Mouse (Mus musculus) embryonic facial prominence, embryonic 12.5 days (tissue): ENCODE measurements around the gene Dcpp3. TPM values are rescaled to one million over a fixed set of nuclear protein-coding genes. Genes with fewer than 3 reads are reported as not detected.
"Not testable (repeated sequence)": the region's sequence is repeated elsewhere in the genome, so short reads cannot be mapped to it uniquely, and the experiment has no call there.

ENCODE experiments used
- ATAC-seq: fragments of 200-750 bp; cut with Nextera tagmentation; 2 replicates; pipeline ENCODE4 v1.8.0; 2017; ENCODE audit not compliant: insufficient number of reproducible peaks, insufficient read depth, low FRiP score, low TSS enrichment
- H3K27ac ChIP-seq: fragments of 300-500 bp; sonication (generic); 2 replicates; pipeline ENCODE4 v1.5.1; 2016; ENCODE audit warnings: mild to moderate bottlenecking
- H3K27me3 ChIP-seq: fragments of 300-500 bp; sonication (generic); 2 replicates; pipeline ENCODE4 v1.6.1; 2016; ENCODE audit warnings: mild to moderate bottlenecking, moderate library complexity
- H3K36me3 ChIP-seq: fragments of 300-500 bp; sonication (generic); 2 replicates; pipeline ENCODE4 v1.6.1; 2016; ENCODE audit warnings: mild to moderate bottlenecking
- H3K4me1 ChIP-seq: fragments of 300-500 bp; sonication (generic); 2 replicates; pipeline ENCODE4 v1.6.1; 2016
- H3K4me2 ChIP-seq: fragments of 300-500 bp; sonication (generic); replicated peaks from 2 replicates; pipeline ENCODE4 v1.6.1; 2016; ENCODE audit warnings: mild to moderate bottlenecking, moderate library complexity
- H3K4me3 ChIP-seq: fragments of 300-500 bp; sonication (generic); 2 replicates; pipeline ENCODE4 v1.5.1; 2016; ENCODE audit warnings: mild to moderate bottlenecking
- H3K9ac ChIP-seq: fragments of 300-500 bp; sonication (generic); 2 replicates; pipeline ENCODE4 v1.6.1; 2016; ENCODE audit warnings: mild to moderate bottlenecking, moderate library complexity
- H3K9me3 ChIP-seq: fragments of 300-500 bp; sonication (generic); 2 replicates; pipeline ENCODE4 v1.6.1; 2016; ENCODE audit warnings: mild to moderate bottlenecking, moderate library complexity
- WGBS: fragments of 180-500 bp; shearing (Covaris S2); methylation state at CpG from one replicate; pipeline ENCODE4 v1.1.7; 2016; 5-methylcytosine and 5-hydroxymethylcytosine counted together
- polyA plus RNA-seq: library from polyadenylated mRNA; unstranded; fragments of >200 nt; fragmentation: Nextera tagmentation; extraction: Ambion mirVana; gene quantifications from 2 replicates; pipeline ENCODE4 v1.2.1, GENCODE M21; 2016

Dcpp3 gene
- polyA plus RNA-seq, 1 experiment from 2014 or later: not detected

DNA sequence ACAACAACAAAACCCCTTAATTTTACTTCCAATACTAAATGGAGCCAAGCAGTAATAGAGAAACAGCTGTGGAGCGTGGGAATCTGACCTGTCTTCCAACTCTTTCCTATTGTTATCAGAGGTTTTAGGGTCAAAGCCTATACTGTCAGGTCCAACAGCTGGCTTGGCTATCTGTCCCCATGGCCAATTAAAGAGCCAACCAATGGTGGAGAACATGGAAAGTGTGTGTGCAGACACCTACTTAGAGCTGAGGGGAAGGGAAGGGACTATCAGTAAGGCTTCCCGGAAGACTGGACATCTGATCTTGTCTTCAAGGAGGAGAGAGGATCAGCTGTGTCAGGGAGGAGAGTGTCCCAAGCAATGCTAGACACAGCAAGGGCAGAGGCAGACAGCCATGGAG, 31.8 kb downstream of the Dcpp3 start:
- no peak for ATAC-seq
- Histone ChIP-seq H3K27ac (no peak overlapping the region), H3K4me1 (no peaks in the 10 kb centered on the region), H3K27me3 (no peaks in the 10 kb centered on the region), H3K36me3 (no peaks in the 10 kb centered on the region), H3K9ac (no peak overlapping the region), H3K4me3 (no peak overlapping the region), H3K4me2 (no peak overlapping the region), H3K9me3 (no peaks in the 10 kb centered on the region)
- 78% methylated on average over 2 of the region's 2 CpGs for WGBS

GRCm38 (mm10) chr17:23950828-23951227, 33.6 kb downstream of the Dcpp3 start:
- WGBS: 74% methylated on average over 4 of the region's 4 CpGs
- not testable (repeated sequence) for H3K36me3 ChIP-seq, H3K4me3 ChIP-seq, ATAC-seq, H3K4me2 ChIP-seq, H3K27ac ChIP-seq, H3K9ac ChIP-seq, H3K27me3 ChIP-seq, H3K9me3 ChIP-seq, H3K4me1 ChIP-seq

GRCm38 (mm10) chr17:23955174-23955573, 37.9 kb downstream of the Dcpp3 start, which contains the start of gene Sbpl:
Gene Sbpl (minus strand): TSS chr17:23955274.
- no peak within 1 kb of the TSS for H3K4me3 ChIP-seq
- no peaks in the 10 kb centered on the region for H3K4me1 ChIP-seq
- H3K27ac ChIP-seq: no peak within 1 kb of the TSS
- no peaks in the 10 kb centered on the region for H3K27me3 ChIP-seq
- H3K4me2 ChIP-seq: no peak within 1 kb of the TSS
- no peaks in the 10 kb centered on the region for H3K9me3 ChIP-seq
- WGBS: 80% methylated on average over 5 of the region's 5 CpGs
- no peak within 1 kb of the TSS for H3K9ac ChIP-seq
- ATAC-seq: no peak
- no peaks in the 10 kb centered on the region for H3K36me3 ChIP-seq

DNA sequence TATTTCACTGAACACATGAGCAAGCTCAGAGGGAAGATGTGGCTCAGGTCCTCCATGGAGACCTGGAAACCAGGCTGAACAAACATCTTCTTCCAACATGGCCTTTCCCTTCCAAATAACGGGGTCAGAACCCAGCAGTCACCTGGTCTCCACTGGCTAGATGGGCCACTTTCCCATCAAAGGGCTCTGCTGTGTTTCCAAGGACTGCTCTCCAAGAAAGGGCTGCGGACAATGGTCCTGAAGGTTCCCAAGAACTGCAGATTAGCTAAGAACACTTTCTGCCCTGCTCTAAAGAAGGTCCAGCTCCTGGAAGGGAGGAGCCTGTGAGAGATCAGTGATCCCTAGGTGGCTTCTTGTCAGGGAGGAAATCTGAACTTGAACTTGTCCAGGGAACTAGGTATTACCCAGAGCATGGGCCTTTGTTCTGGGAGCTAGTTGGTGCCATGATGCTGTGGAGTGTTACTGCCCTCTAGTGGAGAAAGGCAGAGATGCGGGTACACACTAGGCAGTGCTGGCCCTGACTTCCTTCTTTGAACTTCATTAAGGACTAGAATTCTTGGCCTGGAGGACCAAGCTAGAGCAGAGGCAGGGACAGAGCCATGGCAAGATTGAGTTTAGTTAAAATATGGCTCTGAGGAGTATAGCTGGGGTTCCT, 43.0 kb downstream of the Dcpp3 start:
- ATAC-seq: peak; percentile 84
- no peak overlapping the region for H3K4me2 ChIP-seq
- H3K27me3 ChIP-seq: no peaks in the 10 kb centered on the region
- no peaks in the 10 kb centered on the region for H3K4me1 ChIP-seq
- no peak overlapping the region for H3K4me3 ChIP-seq
- H3K36me3 ChIP-seq: no peaks in the 10 kb centered on the region
- H3K9ac ChIP-seq: no peak overlapping the region
- 38% methylated on average over 3 of the region's 3 CpGs for WGBS
- H3K9me3 ChIP-seq: no peaks in the 10 kb centered on the region
- no peak overlapping the region for H3K27ac ChIP-seq

GRCm38 (mm10) chr17:23961573-23962122, 44.4 kb downstream of the Dcpp3 start:
- H3K4me2 ChIP-seq: no peak overlapping the region
- H3K4me3 ChIP-seq: no peak overlapping the region
- H3K36me3 ChIP-seq: no peaks in the 10 kb centered on the region
- WGBS: 64% methylated on average over 4 of the region's 4 CpGs
- no peaks in the 10 kb centered on the region for H3K27me3 ChIP-seq
- H3K4me1 ChIP-seq: no peaks in the 10 kb centered on the region
- no peaks in the 10 kb centered on the region for H3K9me3 ChIP-seq
- ATAC-seq: no peak
- H3K27ac ChIP-seq: no peak overlapping the region
- H3K9ac ChIP-seq: no peak overlapping the region

DNA sequence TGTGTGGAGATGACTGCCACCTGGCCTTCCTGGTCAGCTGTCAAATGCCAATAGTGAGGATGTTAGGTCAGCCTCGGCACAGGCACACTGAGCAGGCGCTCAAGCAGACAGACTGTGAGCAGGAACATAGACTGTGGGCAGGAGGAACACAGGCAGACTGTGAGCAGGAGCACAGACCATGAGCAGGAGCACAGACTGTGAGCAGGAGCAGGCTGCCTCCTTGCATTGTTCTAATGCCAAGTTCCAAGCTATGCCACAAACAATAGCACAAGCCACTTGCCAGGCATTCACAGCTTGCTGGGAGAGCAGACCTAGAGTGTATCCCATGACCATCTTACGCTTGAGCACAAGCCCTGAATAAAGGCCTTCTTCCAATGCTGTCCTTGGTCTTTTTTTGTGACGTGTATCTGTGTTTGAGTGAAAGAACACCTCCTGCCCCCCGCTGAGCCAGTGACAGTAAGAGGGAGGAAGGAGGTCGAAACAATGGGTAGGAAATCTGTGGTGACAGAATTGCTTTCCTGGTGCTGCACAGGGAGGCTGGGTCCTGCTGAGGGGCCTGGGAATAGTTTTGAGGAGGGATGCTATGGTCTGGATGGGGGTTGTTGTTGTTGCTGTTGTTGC, 48.7 kb downstream of the Dcpp3 start:
- ATAC-seq: no peak
- no peaks in the 10 kb centered on the region for H3K4me1 ChIP-seq
- H3K9ac ChIP-seq: peak overlapping the region; percentile 19; the same call in 1 of the 2 replicates
- H3K4me3 ChIP-seq: no peak overlapping the region
- 36% methylated on average over 6 of the region's 6 CpGs for WGBS
- H3K4me2 ChIP-seq: no peak overlapping the region
- H3K27ac ChIP-seq: no peak overlapping the region
- H3K27me3 ChIP-seq: no peaks in the 10 kb centered on the region
- no peaks in the 10 kb centered on the region for H3K36me3 ChIP-seq
- no peaks in the 10 kb centered on the region for H3K9me3 ChIP-seq

GRCm38 (mm10) chr17:23966658-23967401, 49.6 kb downstream of the Dcpp3 start:
- no peaks in the 10 kb centered on the region for H3K9me3 ChIP-seq
- no peak overlapping the region for H3K27ac ChIP-seq
- no peaks in the 10 kb centered on the region for H3K4me1 ChIP-seq
- H3K36me3 ChIP-seq: no peaks in the 10 kb centered on the region
- H3K4me2 ChIP-seq: no peak overlapping the region
- H3K27me3 ChIP-seq: no peaks in the 10 kb centered on the region
- no peak for ATAC-seq
- H3K4me3 ChIP-seq: no peak overlapping the region
- 80% methylated on average over 10 of the region's 10 CpGs for WGBS
- H3K9ac ChIP-seq: no peak overlapping the region

DNA sequence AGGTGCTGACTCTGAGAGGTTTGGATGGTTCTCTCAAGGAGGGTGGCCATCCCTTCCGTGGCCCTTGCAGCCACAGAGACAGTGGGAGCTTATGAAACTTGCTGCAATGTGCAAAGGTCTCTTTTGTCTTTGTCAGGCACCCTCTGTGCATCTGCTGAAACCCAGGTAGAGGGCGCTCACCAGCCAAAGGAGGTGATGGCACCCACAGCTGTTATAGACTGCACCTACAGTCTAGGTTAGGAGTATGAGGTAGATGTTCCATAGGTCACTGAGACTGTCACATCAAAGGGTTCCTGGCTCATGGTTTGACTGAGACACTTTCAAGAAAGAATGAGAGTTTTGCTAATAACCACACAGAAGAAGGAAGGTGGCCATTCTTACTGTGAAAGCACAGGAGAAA, 51.5 kb downstream of the Dcpp3 start:
- Histone ChIP-seq H3K4me3 (no peak overlapping the region), H3K4me1 (no peaks in the 10 kb centered on the region), H3K36me3 (no peaks in the 10 kb centered on the region), H3K9me3 (no peaks in the 10 kb centered on the region), H3K27me3 (no peaks in the 10 kb centered on the region), H3K27ac (no peak overlapping the region), H3K9ac (no peak overlapping the region), H3K4me2 (no peak overlapping the region)
- WGBS: 42% methylated on average over 2 of the region's 2 CpGs
- no peak for ATAC-seq

Other genes starting within 250 kb of the Dcpp3 start
- gene Hcfc1r1, start 243.9 kb upstream of the Dcpp3 start, polyA plus RNA-seq: 60.3 and 61.2 TPM in 2 replicates
- gene Thoc6, start 243.6 kb upstream of the Dcpp3 start, polyA plus RNA-seq: 49.6 and 51.7 TPM in 2 replicates
- 8.6 and 9.2 TPM in 2 replicates for gene Tnfrsf12a, start 240.0 kb upstream of the Dcpp3 start, polyA plus RNA-seq
- 49.2 and 52.4 TPM in 2 replicates for gene Cldn6, start 238.2 kb upstream of the Dcpp3 start, polyA plus RNA-seq
- gene Cldn9, start 233.4 kb upstream of the Dcpp3 start, polyA plus RNA-seq: 12.6 and 13.5 TPM in 2 replicates
- gene 1520401A03Rik, start 194.7 kb upstream of the Dcpp3 start, polyA plus RNA-seq: 0.66 and 1.0 TPM in 2 replicates
- gene Pkmyt1, start 191.1 kb upstream of the Dcpp3 start, polyA plus RNA-seq: 54.2 and 54.6 TPM in 2 replicates
- gene Paqr4, start 176.6 kb upstream of the Dcpp3 start, polyA plus RNA-seq: 14.8 and 16.0 TPM in 2 replicates
- gene Kremen2, start 171.6 kb upstream of the Dcpp3 start, polyA plus RNA-seq: 23.4 and 25.1 TPM in 2 replicates
- gene Flywch1, start 145.9 kb upstream of the Dcpp3 start, polyA plus RNA-seq: 122 and 125 TPM in 2 replicates
- 57.7 and 58.5 TPM in 2 replicates for gene Flywch2, start 131.4 kb upstream of the Dcpp3 start, polyA plus RNA-seq
- gene Srrm2, start 126.9 kb upstream of the Dcpp3 start, polyA plus RNA-seq: 657 and 663 TPM in 2 replicates
- 1,164 and 1,169 TPM in 2 replicates for gene Elob, start 88.3 kb upstream of the Dcpp3 start, polyA plus RNA-seq
- 0.46 and 0.59 TPM in 2 replicates for gene Prss33, start 81.4 kb upstream of the Dcpp3 start, polyA plus RNA-seq
- not detected in 2 replicates for gene Prss32, start 73.6 kb upstream of the Dcpp3 start, polyA plus RNA-seq
- gene Prss41, start 73.3 kb upstream of the Dcpp3 start, polyA plus RNA-seq: 2.2 and 2.5 TPM in 2 replicates
- gene Prss21, start 49.4 kb upstream of the Dcpp3 start, polyA plus RNA-seq: not detected in 2 replicates
- not detected in 2 replicates for gene Dcpp1, start 36.6 kb upstream of the Dcpp3 start, polyA plus RNA-seq
- gene Dcpp2, start 36.6 kb upstream of the Dcpp3 start, polyA plus RNA-seq: not detected in 2 replicates
- not detected in 2 replicates for gene Sbp, start 24.2 kb downstream of the Dcpp3 start, polyA plus RNA-seq
- not detected in 2 replicates for gene Sbpl, start 37.8 kb downstream of the Dcpp3 start, polyA plus RNA-seq
- gene Prss30, start 63.1 kb downstream of the Dcpp3 start, polyA plus RNA-seq: not detected in 2 replicates
- 1.2 and 1.7 TPM in 2 replicates for gene Prss22, start 80.6 kb downstream of the Dcpp3 start, polyA plus RNA-seq
- 0.22 and 0.24 TPM in 2 replicates for gene Prss27, start 120.7 kb downstream of the Dcpp3 start, polyA plus RNA-seq
- 88.1 and 92.0 TPM in 2 replicates for gene Kctd5, start 156.0 kb downstream of the Dcpp3 start, polyA plus RNA-seq
- gene Pdpk1, start 233.5 kb downstream of the Dcpp3 start, polyA plus RNA-seq: 37.6 and 38.6 TPM in 2 replicates
- gene Amdhd2, start 246.3 kb downstream of the Dcpp3 start, polyA plus RNA-seq: 40.9 and 42.7 TPM in 2 replicates